10 mouse cellular contexts compared by ENCODE assay signal in genomic region chr5:121206540-121206939, GRCm38 (mm10). TPM values are rescaled to one million over a fixed set of nuclear protein-coding genes. Genes with fewer than 3 reads are reported as not detected.
DNase-seq lines count a peak whose midpoint lies in the region; ATAC-seq lines count a peak whose summit lies in the region.
"Had no signal": no experiment of that assay in that cellular context is flagged by ENCODE, and none has a peak within 500 bp of the region (broad histone marks: within the 10 kb centered on the region; RNA-seq: fewer than 3 reads in every experiment).

No protein-coding gene starts in this region.

- peak overlapping the region; percentile 99; the same call in 1 of the 2 replicates for H3K9ac ChIP-seq in heart, embryonic 14.5 days (ENCODE audit: low read length)
- H3K9ac ChIP-seq in midbrain, embryonic 12.5 days (replicated peaks): peak overlapping the region; percentile 34; the same call in 1 of the 2 replicates
- H3K9ac ChIP-seq in midbrain, embryonic 15.5 days: no peak overlapping the region
- peak overlapping the region; percentile 94; the same call in 1 of the 2 replicates for H3K9ac ChIP-seq in intestine, embryonic 16.5 days (ENCODE audit: low read depth, low read length)
- no peak overlapping the region for H3K9ac ChIP-seq in stomach, embryonic 15.5 days

- no peak for DNase-seq in heart, adult 18-20 months
- no peak for DNase-seq in thymus, adult 18-20 months
- DNase-seq in left cerebral cortex, adult 9 months (ENCODE audit: low spot score in 2 of 2): no peak
- DNase-seq: cerebellum, postnatal 36 days; thymus, postnatal 14 days had no signal

- no peak overlapping the region for H3K4me3 ChIP-seq in heart, embryonic 14.5 days (ENCODE audit: control insufficient read depth in 1 of 2, insufficient read depth in 1 of 2, low read depth in 1 of 2, low read length in 2 of 2)
- H3K4me3 ChIP-seq in midbrain, embryonic 12.5 days: peak overlapping the region; percentile 68; the same call in 1 of the 2 replicates
- no peak overlapping the region for H3K4me3 ChIP-seq in midbrain, embryonic 15.5 days
- H3K4me3 ChIP-seq in intestine, embryonic 16.5 days (ENCODE audit: low read length): peak overlapping the region; percentile 76
- peak overlapping the region; percentile 6; the same call in 1 of the 2 replicates for H3K4me3 ChIP-seq in stomach, embryonic 15.5 days (replicated peaks)

- peaks cover 6 to 18% of the 10 kb centered on the region in 2 experiments for H3K4me1 ChIP-seq in heart, embryonic 14.5 days (ENCODE audit: control insufficient read depth in 2 of 2, insufficient read depth in 2 of 2, low read length in 2 of 2)
- H3K4me1 ChIP-seq in midbrain, embryonic 12.5 days: peaks cover 22% of the 10 kb centered on the region
- peaks cover 26% of the 10 kb centered on the region for H3K4me1 ChIP-seq in midbrain, embryonic 15.5 days
- peaks cover 21% of the 10 kb centered on the region for H3K4me1 ChIP-seq in intestine, embryonic 16.5 days (ENCODE audit: control insufficient read depth, insufficient read depth, low read length)
- peaks cover 22% of the 10 kb centered on the region for H3K4me1 ChIP-seq in stomach, embryonic 15.5 days

- ATAC-seq in heart, embryonic 14.5 days (ENCODE audit: insufficient number of reproducible peaks, insufficient read depth, low FRiP score, low read depth): no peak
- no peak for ATAC-seq in midbrain, embryonic 12.5 days (ENCODE audit: low FRiP score, low read depth)
- no peak for ATAC-seq in midbrain, embryonic 15.5 days (replicated peaks)
- no peak for ATAC-seq in intestine, embryonic 16.5 days
- no peak for ATAC-seq in stomach, embryonic 15.5 days (ENCODE audit: insufficient read depth, low FRiP score, low read depth)

- H3K4me2 ChIP-seq in heart, embryonic 14.5 days (ENCODE audit: low read length): peak overlapping the region; percentile 84
- peak overlapping the region; percentile 70; the same call in 1 of the 2 replicates for H3K4me2 ChIP-seq in midbrain, embryonic 12.5 days (replicated peaks)
- H3K4me2 ChIP-seq in midbrain, embryonic 15.5 days: no peak overlapping the region
- H3K4me2 ChIP-seq in intestine, embryonic 16.5 days (ENCODE audit: low read depth, low read length): peak overlapping the region; percentile 62
- H3K4me2 ChIP-seq in stomach, embryonic 15.5 days: peak overlapping the region; percentile 60

- H3K27me3 ChIP-seq in heart, embryonic 14.5 days (ENCODE audit: control insufficient read depth, insufficient read depth, low read length): no peaks in the 10 kb centered on the region
- no peaks in the 10 kb centered on the region for H3K27me3 ChIP-seq in midbrain, embryonic 12.5 days
- no peaks in the 10 kb centered on the region for H3K27me3 ChIP-seq in midbrain, embryonic 15.5 days (replicated peaks)
- H3K27me3 ChIP-seq in intestine, embryonic 16.5 days (replicated peaks; ENCODE audit: control insufficient read depth, insufficient read depth, low read length): no peaks in the 10 kb centered on the region
- no peaks in the 10 kb centered on the region for H3K27me3 ChIP-seq in stomach, embryonic 15.5 days (replicated peaks)

- no peak overlapping the region for H3K27ac ChIP-seq in heart, embryonic 14.5 days (replicated peaks in 1 of 2; ENCODE audit: control insufficient read depth in 1 of 2, insufficient read depth in 1 of 2, low read depth in 2 of 2, low read length in 2 of 2)
- H3K27ac ChIP-seq in midbrain, embryonic 12.5 days (replicated peaks): no peak overlapping the region
- H3K27ac ChIP-seq in midbrain, embryonic 15.5 days: no peak overlapping the region
- H3K27ac ChIP-seq in intestine, embryonic 16.5 days (ENCODE audit: low read length): no peak overlapping the region
- no peak overlapping the region for H3K27ac ChIP-seq in stomach, embryonic 15.5 days

- no peaks in the 10 kb centered on the region for H3K9me3 ChIP-seq in heart, embryonic 14.5 days (ENCODE audit: control insufficient read depth, low read length)
- H3K9me3 ChIP-seq in midbrain, embryonic 12.5 days: no peaks in the 10 kb centered on the region
- H3K9me3 ChIP-seq in midbrain, embryonic 15.5 days: no peaks in the 10 kb centered on the region
- H3K9me3 ChIP-seq in intestine, embryonic 16.5 days (ENCODE audit: control insufficient read depth, low read length): no peaks in the 10 kb centered on the region
- H3K9me3 ChIP-seq in stomach, embryonic 15.5 days: no peaks in the 10 kb centered on the region

- H3K36me3 ChIP-seq in heart, embryonic 14.5 days (ENCODE audit: control insufficient read depth, insufficient read depth, low read length): peaks cover 62% of the 10 kb centered on the region
- H3K36me3 ChIP-seq in midbrain, embryonic 12.5 days: peaks cover 61% of the 10 kb centered on the region
- H3K36me3 ChIP-seq in midbrain, embryonic 15.5 days (replicated peaks): peaks cover 51% of the 10 kb centered on the region
- peaks cover 25% of the 10 kb centered on the region for H3K36me3 ChIP-seq in intestine, embryonic 16.5 days (ENCODE audit: control insufficient read depth, insufficient read depth, low read length)
- peaks cover 49% of the 10 kb centered on the region for H3K36me3 ChIP-seq in stomach, embryonic 15.5 days

- 77% methylated on average over 9 of the region's 9 CpGs for WGBS in heart, embryonic 14.5 days
- WGBS in midbrain, embryonic 12.5 days: 84% methylated on average over 9 of the region's 9 CpGs
- WGBS in midbrain, embryonic 15.5 days: 81% methylated on average over 9 of the region's 9 CpGs
- 72% methylated on average over 9 of the region's 9 CpGs for WGBS in intestine, embryonic 16.5 days
- WGBS in stomach, embryonic 15.5 days: 72% methylated on average over 9 of the region's 9 CpGs

RNA-seq across cellular contexts. Expression of gene Rpl6, which starts 2.3 kb away (rescaled TPM):
- polyA plus RNA-seq in heart, embryonic 14.5 days (2014; fragmentation: Nextera tagmentation; extraction: Ambion mirVana): 386 and 413 TPM in 2 replicates
- total RNA-seq in heart, adult 18-20 months (2021): 100 to 1,000 TPM; 479 to 585 TPM
- polyA plus RNA-seq in midbrain, embryonic 12.5 days (2016; fragmentation: Nextera tagmentation; extraction: Ambion mirVana): 475 and 502 TPM in 2 replicates
- 336 and 343 TPM in 2 replicates for polyA plus RNA-seq in midbrain, embryonic 15.5 days (2015; fragmentation: Nextera tagmentation; extraction: Ambion mirVana)
- 512 and 565 TPM in 2 replicates for polyA plus RNA-seq in intestine, embryonic 16.5 days (2015; fragmentation: Nextera tagmentation; extraction: Ambion mirVana)
- polyA plus RNA-seq in stomach, embryonic 15.5 days (2015; fragmentation: Nextera tagmentation; extraction: Ambion mirVana): 603 and 609 TPM in 2 replicates

RNA-seq across cellular contexts. Expression of gene Hectd4, which starts 13.5 kb away (rescaled TPM):
- polyA plus RNA-seq in heart, embryonic 14.5 days (2014; fragmentation: Nextera tagmentation; extraction: Ambion mirVana): 5.5 and 5.8 TPM in 2 replicates
- total RNA-seq in heart, adult 18-20 months (2021): 10 to 100 TPM; 23.2 to 23.4 TPM
- polyA plus RNA-seq in midbrain, embryonic 12.5 days (2016; fragmentation: Nextera tagmentation; extraction: Ambion mirVana): 14.9 and 17.8 TPM in 2 replicates
- polyA plus RNA-seq in midbrain, embryonic 15.5 days (2015; fragmentation: Nextera tagmentation; extraction: Ambion mirVana): 26.5 and 27.5 TPM in 2 replicates
- 3.0 and 3.1 TPM in 2 replicates for polyA plus RNA-seq in intestine, embryonic 16.5 days (2015; fragmentation: Nextera tagmentation; extraction: Ambion mirVana)
- polyA plus RNA-seq in stomach, embryonic 15.5 days (2015; fragmentation: Nextera tagmentation; extraction: Ambion mirVana): 4.8 and 5.6 TPM in 2 replicates

RNA-seq across cellular contexts. Expression of gene Ptpn11, which starts 15.3 kb away (rescaled TPM):
- 22.5 and 25.6 TPM in 2 replicates for polyA plus RNA-seq in heart, embryonic 14.5 days (2014; fragmentation: Nextera tagmentation; extraction: Ambion mirVana)
- 100 to 1,000 TPM; 172 to 174 TPM for total RNA-seq in heart, adult 18-20 months (2021)
- 21.7 and 24.1 TPM in 2 replicates for polyA plus RNA-seq in midbrain, embryonic 12.5 days (2016; fragmentation: Nextera tagmentation; extraction: Ambion mirVana)
- polyA plus RNA-seq in midbrain, embryonic 15.5 days (2015; fragmentation: Nextera tagmentation; extraction: Ambion mirVana): 23.7 and 24.7 TPM in 2 replicates
- 14.3 and 15.6 TPM in 2 replicates for polyA plus RNA-seq in intestine, embryonic 16.5 days (2015; fragmentation: Nextera tagmentation; extraction: Ambion mirVana)
- 17.8 and 19.6 TPM in 2 replicates for polyA plus RNA-seq in stomach, embryonic 15.5 days (2015; fragmentation: Nextera tagmentation; extraction: Ambion mirVana)

Comparison
In these comparisons a context has a peak if more than half of its experiments do, and no peak if none do; other contexts are left out.
1. H3K4me3 ChIP-seq: peak in midbrain, embryonic 12.5 days (single experiment), intestine, embryonic 16.5 days (single experiment) and stomach, embryonic 15.5 days (single experiment); none in heart, embryonic 14.5 days (0 of 2) and midbrain, embryonic 15.5 days (single experiment).
2. H3K9ac ChIP-seq: peak in heart, embryonic 14.5 days (single experiment), midbrain, embryonic 12.5 days (single experiment) and intestine, embryonic 16.5 days (single experiment); none in midbrain, embryonic 15.5 days (single experiment) and stomach, embryonic 15.5 days (single experiment).